Mouse (Mus musculus): ENCODE results near the gene Pex6.

Pex6 gene

DNA sequence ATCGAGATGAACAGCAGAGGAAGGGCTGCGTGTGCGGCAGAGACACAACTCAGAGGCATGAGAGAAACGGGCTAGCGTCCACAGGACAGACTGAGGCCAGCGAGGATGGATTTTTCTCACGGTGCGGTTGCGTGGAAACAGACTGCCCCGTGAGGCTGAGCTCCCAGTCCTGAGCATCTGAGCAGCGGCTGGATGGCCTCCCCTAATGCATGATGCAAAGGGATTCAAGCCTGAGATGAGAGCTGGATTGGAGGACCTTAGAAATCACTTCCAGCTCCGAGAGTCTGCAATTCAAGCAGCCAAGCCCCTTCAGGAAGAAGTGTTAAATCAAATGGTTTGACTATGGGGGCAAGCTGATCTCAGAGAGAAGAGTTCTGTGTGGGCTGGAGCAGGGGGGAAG lies 9.8 kb upstream of the Pex6 start:
- no peak for DNase-seq (ENCODE audit: low spot score)

DNA sequence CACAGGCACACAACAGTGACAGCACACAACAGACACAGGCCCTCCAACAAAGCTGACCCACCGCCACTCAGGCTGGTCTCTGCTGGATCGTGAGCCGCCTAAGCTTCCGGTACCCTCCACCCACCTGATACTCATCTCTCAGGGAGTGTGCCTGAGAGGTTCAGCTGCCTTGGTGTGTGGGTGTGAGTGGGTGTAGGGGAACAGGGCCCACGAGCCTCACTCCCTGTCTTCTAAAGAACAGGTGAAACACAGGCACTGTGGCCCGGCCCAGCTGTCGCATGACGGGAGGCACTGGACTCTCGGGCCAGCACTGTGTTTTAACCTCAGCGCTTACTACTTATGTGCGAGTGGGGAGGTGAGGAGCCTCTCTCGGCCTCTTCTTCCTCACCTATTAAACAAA lies 9.2 kb upstream of the Pex6 start:
- DNase-seq (ENCODE audit: low spot score), result no peak

DNA sequence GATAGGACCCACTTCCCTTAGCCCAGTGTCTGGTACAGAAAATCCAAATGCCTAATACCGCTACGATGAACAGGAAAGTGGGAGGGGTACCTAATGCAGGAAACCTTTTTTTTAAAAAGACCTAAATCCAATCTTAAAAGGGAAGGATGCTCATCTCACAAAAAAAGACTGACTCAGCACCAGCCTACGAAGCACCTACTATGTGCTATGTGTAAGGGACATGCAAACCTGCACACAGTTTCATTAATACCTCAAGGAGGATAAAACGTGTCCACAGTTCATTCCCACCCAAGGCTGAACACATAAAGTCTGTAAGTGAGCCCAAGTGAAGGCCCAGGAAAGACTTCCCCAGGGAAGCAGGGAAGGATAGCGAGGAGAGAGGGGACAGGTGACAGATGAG lies 8.8 kb upstream of the Pex6 start:
- DNase-seq (ENCODE audit: low spot score), result no peak

DNA sequence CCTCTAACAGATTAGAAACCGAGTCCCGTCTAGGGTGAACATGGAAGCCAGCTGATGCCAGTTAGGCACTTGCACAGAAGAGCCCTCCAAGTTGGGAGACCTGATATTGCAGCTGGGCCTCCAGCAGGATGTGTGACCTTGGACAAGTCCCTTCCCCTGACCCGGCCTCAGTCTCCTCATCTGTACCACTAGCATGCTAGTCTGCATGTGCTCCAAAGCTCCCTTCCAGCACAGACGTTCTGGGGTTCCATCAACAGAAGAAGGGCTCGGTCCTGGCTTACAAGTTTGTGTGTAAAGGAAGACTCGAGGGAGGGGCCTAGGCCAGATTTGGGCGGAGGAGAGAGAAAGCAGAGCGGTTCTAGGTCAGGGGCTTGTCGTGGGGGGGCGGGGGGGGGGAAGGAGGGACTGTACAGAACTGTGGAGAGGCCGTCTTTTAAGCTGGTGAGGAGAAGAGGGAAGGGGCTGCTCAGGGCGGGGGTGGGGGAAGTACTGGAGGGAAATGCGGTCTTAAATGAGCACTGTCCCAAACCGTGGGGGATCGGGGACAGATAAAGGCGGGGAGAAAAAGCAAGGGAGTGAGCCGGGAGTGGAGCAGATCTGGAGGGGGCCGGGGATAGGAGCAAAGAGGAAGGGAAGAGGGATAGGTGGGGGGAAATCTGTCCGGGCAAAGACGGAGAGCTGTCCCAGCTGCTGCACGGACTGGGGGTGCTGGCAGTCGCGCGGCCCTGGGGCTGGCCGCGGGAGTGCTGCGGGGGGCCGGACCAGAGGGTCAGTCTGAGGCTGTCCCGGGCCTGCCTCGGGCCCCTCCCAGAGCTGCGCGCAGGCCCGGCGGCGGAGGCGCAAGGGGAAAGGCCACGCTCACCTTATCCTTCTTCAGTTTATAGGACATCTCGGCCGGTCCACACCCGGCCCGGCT lies 7.0 kb upstream of the Pex6 start:
- DNase-seq (ENCODE audit: low spot score), result no peak

DNA sequence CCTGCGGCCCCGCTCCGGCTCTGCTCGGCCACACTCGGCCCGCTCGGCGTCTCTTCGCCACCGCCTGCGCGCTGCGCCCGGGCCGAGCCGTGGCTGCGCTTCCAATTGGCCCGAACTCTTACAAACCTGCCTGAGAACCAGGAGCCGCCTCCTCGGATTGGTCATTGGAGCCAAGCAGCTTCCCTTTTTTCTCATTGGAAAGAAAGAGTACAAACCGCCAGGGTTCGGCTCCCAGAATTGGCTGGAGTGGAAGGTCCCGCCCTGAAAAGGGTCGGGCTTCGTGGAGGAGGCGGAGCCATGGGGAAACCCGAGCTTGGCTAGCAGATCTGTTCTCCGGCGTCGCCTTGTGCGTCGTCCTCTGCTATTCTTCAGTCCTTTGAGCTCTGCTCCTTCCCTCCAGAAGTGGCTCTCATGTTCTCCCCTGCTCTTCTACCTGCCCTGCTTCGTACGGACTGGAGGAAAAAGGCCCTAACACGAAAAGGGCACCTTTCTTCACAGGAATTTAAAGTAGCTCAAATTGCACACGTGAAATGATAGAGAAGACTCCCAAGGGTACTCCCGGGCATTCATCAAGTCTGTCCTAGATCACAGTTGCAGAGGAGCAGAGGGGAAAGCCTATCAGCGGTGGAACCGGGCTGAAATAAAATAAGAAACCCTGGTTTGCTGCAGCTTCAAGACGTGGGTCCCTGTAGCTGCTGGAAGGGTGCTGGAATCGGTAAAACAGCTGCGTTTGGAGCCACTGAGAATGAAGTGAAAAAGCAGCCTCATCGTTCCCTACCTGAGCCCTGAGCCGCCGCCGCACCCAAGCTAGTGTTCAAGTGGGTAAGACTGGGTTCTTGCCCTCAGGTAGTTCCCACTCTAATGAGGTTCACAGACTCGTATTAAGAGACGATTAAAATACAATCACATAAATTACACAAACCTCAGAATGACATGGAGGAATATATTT lies 6.1 kb upstream of the Pex6 start, which contains the start of gene Ppp2r5d:
Gene Ppp2r5d (minus strand): TSS at position 225 of the 949 bp plus-strand sequence.
- peak; percentile 95 for DNase-seq (ENCODE audit: low spot score)

DNA sequence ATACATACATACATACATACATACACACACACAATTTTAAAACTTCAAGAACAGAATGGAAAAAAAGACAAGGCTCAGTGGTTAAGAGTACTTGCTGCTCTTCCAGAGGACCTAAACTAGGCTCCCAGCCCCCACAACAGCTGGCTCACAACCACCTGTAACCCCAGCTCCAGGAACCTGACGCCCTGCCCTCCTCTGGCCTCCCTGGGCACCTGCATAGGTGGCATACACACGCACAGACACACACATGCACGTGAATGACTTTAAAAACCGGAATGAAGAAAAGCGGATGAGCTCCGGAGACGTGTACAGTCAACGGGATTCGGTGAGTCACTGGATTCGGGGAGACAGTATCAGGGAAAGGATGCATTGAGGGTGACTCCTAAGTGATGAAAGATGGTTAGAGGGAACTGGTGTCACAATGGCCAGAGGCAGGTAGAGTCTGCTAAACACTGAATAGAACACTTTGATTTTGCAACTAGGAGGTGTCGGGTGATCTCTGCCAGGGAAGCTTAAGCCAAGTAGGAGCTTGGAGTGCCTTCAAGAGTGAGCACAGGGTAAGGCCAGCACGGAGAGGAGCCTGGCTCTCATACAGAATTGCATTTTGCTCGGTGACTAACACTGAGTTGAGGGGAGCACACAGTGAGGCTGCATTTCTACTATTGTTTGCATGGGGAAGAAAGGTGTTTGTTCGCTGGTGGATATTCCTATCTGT lies 4.7 kb upstream of the Pex6 start:
- DNase-seq (ENCODE audit: low spot score), result no peak

DNA sequence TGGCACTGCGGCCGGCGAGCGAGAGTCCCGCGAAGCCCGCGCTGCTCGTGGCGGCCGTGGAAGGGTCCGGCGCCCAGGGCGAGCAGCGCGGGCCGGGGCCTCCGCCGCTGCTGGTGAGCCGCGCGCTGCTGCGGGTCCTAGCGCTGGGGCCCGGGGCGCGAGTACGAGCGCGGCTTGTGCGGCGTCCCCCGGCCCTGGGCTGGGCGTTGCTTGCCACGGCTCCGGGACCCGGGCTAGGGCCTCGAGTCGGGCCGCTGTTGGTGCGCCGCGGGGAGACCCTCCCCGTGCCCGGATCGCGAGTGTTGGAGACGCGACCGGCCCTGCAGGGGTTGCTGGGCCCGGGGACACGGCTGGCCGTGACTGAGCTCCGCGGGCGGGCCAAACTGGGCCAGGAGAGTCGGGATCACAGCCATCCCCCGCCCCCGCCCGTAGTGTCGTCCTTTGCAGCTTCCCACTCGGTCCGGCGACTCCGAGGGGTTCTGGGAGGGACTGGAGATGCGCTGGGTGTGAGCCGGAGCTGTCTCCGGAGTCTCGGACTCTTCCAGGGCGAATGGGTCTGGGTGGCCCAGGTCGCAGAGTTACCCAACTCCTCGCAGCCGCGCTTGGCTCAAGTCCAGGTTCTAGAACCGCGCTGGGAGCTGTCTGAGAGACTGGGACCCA lies 479 bp downstream of the Pex6 start:
- peak; percentile 31 for DNase-seq (ENCODE audit: low spot score)

DNA sequence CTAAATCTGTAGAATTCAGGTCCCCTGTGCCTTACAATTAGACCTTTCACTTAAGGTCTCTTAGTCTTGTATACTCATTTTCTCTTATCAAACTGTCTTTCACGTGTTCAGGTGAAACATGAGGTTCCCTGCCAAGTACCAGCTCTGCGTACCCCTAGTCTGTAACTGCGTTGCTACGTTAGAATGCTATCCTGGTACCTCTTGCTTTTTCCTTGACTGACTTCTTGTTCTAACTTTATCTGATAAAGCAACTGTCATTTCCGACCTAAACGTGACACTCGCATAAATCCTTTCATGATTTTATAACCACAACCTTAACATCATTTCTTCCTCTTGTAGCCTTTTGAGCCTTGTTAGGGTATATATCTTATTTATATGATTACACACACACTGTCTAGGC lies 1.2 kb downstream of the Pex6 start:
- no peak for DNase-seq (ENCODE audit: low spot score)

DNA sequence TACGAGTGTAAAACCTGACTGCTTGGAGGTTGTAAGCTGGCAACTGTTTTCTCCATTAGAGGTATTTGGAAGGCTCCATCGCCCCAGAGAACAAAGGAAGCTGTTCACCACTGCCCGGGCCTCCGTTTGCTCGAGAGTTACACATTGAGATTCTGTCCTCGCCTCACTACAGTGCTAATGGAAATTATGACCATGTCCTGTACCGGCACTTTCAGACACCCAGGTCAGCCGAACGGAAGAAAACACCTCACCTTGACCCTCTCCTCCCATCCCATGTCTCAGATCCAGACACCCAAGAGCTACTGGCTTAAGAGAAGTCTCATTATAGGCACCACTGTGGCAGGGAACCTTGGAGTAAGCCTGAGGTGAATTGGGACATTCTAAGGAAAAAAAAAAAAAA lies 2.6 kb downstream of the Pex6 start:
- no peak for DNase-seq (ENCODE audit: low spot score)

DNA sequence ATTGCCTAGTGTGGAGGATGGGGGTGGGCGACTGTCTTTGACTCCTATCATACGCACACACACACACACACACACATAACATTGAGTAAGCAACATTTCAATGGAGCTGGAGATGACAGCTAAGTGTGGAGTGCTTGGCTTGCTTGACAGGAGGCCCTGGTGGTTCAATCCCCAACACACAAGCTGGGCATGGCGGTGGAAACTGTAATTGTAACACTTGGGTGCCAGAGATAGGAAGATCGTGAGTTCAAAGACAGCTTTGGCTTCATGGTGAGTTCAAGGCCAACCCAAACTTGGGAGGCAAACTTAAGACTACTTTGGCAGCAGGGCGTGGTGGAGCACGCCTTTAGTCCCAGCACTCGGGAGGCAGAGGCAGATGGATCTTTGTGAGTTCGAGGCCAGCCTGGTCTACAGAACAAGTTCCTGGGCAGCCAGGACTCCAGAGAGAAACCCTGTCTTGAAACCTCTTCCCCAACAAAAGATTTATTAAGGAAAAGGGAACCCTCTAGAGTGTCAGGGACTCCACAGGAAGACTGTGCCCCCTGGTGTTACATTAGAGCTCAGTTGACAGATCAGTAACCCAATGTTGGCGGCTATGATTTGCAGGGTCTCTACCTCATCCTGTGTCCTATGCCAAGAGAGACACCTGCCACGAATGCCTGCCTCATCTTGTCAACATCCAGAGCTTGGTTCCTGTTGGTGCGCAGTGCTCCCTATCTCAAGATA lies 3.7 kb downstream of the Pex6 start:
- no peak for DNase-seq (ENCODE audit: low spot score)

DNA sequence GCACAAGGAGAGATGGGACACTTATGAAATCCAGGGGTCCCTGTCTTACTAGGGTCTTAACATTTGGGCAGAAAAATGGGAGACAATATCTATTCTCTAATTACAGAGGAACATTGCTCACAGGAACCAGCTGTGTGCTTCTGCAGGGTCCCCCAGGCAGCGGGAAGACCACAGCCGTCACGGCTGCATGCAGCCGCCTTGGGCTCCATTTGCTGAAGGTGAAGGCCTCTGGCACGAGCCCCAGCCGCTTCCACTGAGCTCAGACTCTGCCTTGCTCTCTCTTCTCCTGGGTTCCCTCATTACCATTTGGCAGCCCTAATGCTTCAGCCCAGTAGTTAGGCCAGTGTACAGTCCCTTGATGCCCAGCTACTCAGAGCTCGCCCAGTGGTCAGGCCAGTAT lies 9.8 kb downstream of the Pex6 start:
- no peak for DNase-seq (ENCODE audit: low spot score)

DNA sequence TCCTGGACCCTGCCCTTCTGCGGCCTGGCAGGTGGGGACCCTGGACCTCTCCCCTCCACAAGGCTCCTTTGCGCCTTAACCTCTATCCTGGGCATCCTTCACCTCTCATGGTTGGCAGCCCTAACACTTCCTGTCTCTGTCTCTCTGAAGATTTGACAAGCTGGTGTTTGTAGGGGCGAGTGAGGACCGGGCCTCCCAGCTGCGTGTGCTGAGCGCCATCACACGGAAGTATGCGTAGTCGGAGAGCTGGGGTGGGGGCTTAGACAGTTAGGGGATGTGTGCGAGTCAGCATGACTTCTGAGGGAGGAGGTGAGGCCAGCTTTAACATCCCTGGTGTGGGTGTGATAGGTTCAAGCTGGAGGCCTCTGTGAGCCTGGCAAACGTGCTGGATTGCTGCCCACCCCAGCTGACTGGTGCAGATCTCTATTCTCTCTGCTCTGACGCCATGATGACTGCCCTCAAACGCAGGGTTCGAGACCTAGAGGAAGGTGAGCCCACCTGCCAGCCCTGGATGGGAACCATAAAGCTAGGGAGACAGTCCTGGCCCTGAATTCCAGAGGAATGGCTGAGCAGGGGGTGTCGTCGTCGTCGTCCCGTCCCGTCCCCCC lies 13.3 kb downstream of the Pex6 start:
- no peak for DNase-seq (ENCODE audit: low spot score)

DNA sequence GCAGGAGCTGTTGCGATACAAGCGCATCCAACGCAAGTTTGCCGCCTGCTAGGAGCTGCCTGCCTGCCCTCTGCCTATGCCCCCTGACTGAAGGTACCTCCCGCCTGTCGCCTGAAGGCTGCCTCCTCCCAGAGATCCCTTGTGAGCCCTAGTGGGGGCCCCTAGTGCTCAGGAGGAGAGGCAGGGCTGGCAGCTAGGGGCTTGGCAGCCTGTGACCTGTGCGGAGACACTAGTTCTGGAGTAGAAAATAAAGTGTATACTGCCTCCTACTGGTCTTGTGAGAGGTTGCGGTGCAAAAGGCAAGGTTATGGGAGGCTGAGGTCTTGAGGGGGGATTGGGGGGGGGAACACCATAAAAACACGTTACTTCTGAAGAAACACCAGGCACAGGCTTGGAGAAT lies 14.0 kb downstream of the Pex6 start:
- DNase-seq (ENCODE audit: low spot score), result no peak

DNA sequence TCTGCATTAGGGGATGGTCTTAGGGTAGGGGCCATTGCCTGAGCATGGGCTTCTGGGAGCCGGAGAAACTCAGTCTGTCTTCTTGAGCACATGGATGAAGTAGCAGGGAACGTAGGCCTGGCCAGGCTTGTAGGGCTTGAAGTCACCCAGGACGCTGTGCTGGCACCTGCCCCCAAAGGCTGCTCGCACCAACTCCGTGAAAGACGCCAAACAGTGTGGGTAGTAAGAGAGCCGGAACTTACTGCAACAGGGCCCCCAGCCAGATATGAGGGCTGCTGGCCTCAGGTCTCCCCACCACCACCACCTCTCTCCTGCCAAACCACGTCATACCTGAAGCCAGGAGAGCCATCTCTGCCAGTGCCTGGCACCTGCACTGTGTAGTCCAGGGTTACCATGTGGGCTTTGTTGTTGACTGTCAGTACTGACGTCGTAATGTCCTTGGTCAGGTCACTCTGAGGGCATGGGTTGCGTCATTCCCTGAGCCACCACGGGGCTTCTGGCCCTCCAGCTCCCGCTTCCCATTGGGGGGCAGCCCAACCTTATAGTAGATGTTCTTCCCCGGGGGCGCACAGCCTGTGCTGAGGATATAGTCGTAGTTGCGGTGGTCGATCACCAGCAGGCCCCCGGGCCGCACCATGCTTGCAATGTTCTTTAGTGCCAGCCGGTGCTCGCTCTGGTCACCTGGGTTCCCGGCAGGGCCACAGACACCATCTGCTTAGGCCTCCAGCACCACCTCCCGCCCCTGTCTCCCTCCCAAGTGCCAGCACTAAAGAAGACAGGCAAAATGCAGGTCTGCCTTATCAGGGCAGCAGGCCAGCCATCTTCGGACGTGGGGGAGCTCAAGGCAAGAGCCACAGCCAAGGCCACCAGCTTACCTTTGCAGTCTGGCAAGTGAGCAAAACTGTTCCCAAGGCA lies 14.7 kb downstream of the Pex6 start:
- no peak for DNase-seq (ENCODE audit: low spot score)

DNA sequence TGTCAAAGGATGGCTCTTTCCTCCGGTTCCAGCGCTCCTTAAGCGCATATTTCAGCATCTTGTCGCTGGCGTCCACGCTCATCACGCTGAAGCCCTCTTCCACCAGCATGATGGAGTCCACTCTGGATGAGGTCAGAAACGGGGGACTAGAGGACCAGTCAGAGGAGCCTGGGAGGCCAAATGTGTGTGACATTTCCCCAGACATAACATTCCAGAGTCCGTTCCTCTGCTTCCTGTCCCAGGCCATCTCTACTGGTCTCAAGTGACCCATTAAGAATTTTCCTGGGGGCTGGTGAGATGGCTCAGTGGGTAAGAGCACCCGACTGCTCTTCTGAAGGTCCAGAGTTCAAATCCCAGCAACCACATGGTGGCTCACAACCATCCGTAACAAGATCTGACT lies 16.0 kb downstream of the Pex6 start:
- no peak for DNase-seq (ENCODE audit: low spot score)

DNA sequence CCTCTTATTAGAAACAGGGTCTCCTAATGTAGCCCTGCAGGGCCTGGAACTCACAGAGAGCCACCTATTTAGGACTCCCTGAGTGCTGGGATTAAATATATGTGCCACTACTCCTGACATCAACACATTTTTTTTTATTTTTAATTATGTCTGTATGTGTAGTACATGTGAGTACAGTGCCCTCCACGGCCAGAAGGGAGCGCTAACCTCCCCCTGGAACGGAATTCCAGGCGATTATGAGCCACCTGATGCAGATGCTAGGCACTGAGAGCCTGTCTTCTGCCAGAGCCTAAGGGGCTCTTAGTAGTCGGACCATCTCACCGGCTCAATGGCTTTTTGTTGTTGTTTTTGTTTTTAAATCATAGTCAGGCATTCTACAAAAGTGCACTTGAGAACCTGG lies 16.8 kb downstream of the Pex6 start:
- no peak for DNase-seq (ENCODE audit: low spot score)

DNA sequence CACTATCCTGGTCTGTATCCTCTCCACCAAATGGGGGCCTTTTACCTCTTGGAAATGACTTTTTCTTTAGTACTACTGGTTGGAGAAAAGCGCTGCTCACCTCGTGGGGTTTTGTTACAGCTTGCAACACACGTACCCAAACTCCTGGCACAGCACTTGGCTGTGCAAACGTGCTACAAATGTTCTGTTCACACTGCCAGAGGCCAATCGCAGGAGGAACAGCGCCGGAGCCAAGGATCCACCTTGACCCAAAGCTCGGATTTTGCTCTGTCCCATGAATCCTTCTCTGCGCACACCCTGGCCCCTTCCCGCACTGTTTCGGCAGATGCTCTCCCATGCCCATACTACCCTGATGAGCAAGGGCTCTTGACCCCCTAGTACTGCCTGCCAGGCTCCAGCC lies 17.2 kb downstream of the Pex6 start:
- DNase-seq (ENCODE audit: low spot score), result no peak

DNA sequence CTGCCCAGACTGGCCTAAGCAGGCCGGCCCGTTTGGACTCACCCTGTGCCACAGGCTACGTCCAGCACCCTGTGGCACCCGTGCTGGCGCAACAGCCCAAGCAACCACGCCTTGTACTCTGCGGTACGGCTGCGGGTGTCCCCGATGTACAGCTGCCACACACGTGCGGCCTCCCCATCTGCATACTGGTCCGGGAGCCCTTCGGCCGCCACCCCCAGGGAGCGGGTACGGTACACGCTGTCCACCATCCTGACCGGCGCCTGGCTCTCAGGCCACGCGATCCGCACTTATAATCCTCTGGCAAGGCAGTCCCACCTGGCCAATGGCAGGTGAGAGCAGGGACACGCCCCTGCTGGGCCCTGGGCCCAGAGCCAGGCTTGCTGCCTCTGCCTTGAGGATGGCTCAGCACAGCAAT lies 17.6 kb downstream of the Pex6 start, which contains the start of gene Gnmt:
Gene Gnmt (minus strand): TSS at position 265 of the 415 bp plus-strand sequence.
- DNase-seq (ENCODE audit: low spot score), result no peak

DNA sequence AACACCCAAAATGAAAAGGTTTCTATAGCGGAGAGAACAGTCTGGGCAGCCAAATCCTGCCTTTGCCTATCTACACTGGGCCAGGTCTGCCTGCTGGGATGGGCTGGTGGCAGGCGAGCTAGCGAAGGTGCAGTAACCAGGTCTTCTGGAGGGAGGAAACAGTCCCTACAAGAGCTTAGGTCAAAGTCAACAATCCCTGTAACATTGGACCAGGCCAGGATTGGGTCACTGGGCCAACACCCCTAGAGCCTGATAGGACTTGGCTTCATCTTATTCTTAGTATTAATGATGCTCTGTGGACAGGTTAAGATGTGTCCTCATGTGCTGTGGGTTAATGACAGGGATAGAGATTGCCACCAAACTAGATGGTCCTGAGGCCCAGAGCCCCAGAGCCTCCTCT lies 22.8 kb downstream of the Pex6 start:
- no peak for DNase-seq (ENCODE audit: low spot score)

All from ovary, postnatal 14 days (tissue).